Mouse (Mus musculus): ENCODE data around the gene Fam189a1. TPM values are rescaled to one million over a fixed set of nuclear protein-coding genes. Genes with fewer than 3 reads are reported as not detected.

The Fam189a1 gene
- total RNA-seq, 2 experiments from 2014 or later = not detected

GRCm38 (mm10) chr7:64839801-64840575, 316.4 kb downstream of the Fam189a1 start:
- ATAC-seq (replicated peaks; ENCODE audit: poor library complexity) = peak; percentile 46

GRCm38 (mm10) chr7:64839281-64839680, 317.1 kb downstream of the Fam189a1 start:
- ATAC-seq (replicated peaks; ENCODE audit: poor library complexity) = no peak

- no peak for ATAC-seq (replicated peaks; ENCODE audit: poor library complexity)
Measured at GRCm38 (mm10) chr7:64830214-64830995, 326.0 kb downstream of the Fam189a1 start.

- no peak for ATAC-seq (replicated peaks; ENCODE audit: poor library complexity)
Measured at GRCm38 (mm10) chr7:64821081-64821480, 335.3 kb downstream of the Fam189a1 start.

GRCm38 (mm10) chr7:64819683-64820082, 336.7 kb downstream of the Fam189a1 start:
- ATAC-seq (replicated peaks; ENCODE audit: poor library complexity) = no peak

- no peak for ATAC-seq (replicated peaks; ENCODE audit: poor library complexity)
Measured at GRCm38 (mm10) chr7:64808876-64809275, 347.5 kb downstream of the Fam189a1 start.

- ATAC-seq (replicated peaks; ENCODE audit: poor library complexity) = no peak
Measured at GRCm38 (mm10) chr7:64805100-64805499, 351.3 kb downstream of the Fam189a1 start.

- ATAC-seq (replicated peaks; ENCODE audit: poor library complexity) = no peak
Measured at GRCm38 (mm10) chr7:64795554-64795953, 360.8 kb downstream of the Fam189a1 start.

GRCm38 (mm10) chr7:64792031-64792430, 364.3 kb downstream of the Fam189a1 start:
- peak; percentile 29; the same call in 1 of the 2 replicates for ATAC-seq (replicated peaks; ENCODE audit: poor library complexity)

GRCm38 (mm10) chr7:64791145-64791544, 365.2 kb downstream of the Fam189a1 start:
- ATAC-seq (replicated peaks; ENCODE audit: poor library complexity) = no peak

- ATAC-seq (replicated peaks; ENCODE audit: poor library complexity) = no peak
Measured at GRCm38 (mm10) chr7:64785040-64785439, 371.3 kb downstream of the Fam189a1 start.

GRCm38 (mm10) chr7:64779501-64779900, 376.9 kb downstream of the Fam189a1 start:
- no peak for ATAC-seq (replicated peaks; ENCODE audit: poor library complexity)

GRCm38 (mm10) chr7:64776708-64777489, 379.5 kb downstream of the Fam189a1 start:
- no peak for ATAC-seq (replicated peaks; ENCODE audit: poor library complexity)

GRCm38 (mm10) chr7:64773465-64773864, 382.9 kb downstream of the Fam189a1 start:
- no peak for ATAC-seq (replicated peaks; ENCODE audit: poor library complexity)

GRCm38 (mm10) chr7:64770779-64771390, 385.5 kb downstream of the Fam189a1 start:
- ATAC-seq (replicated peaks; ENCODE audit: poor library complexity) = no peak

- no peak for ATAC-seq (replicated peaks; ENCODE audit: poor library complexity)
Measured at GRCm38 (mm10) chr7:64769768-64770167, 386.6 kb downstream of the Fam189a1 start.

GRCm38 (mm10) chr7:64765595-64765994, 390.8 kb downstream of the Fam189a1 start:
- no peak for ATAC-seq (replicated peaks; ENCODE audit: poor library complexity)

- ATAC-seq (replicated peaks; ENCODE audit: poor library complexity) = no peak
Measured at GRCm38 (mm10) chr7:64755141-64755540, 401.2 kb downstream of the Fam189a1 start.

GRCm38 (mm10) chr7:64754161-64754560, 402.2 kb downstream of the Fam189a1 start:
- ATAC-seq (replicated peaks; ENCODE audit: poor library complexity) = no peak

GRCm38 (mm10) chr7:64753678-64754077, 402.7 kb downstream of the Fam189a1 start:
- no peak for ATAC-seq (replicated peaks; ENCODE audit: poor library complexity)

GRCm38 (mm10) chr7:64752133-64752532, 404.2 kb downstream of the Fam189a1 start:
- ATAC-seq (replicated peaks; ENCODE audit: poor library complexity) = no peak

All from megakaryocyte progenitor cell, adult 5-6 weeks (primary cell).